Mouse (Mus musculus): ENCODE measurements around the gene Ccdc107. TPM values are rescaled to one million over a fixed set of nuclear protein-coding genes. Genes with fewer than 3 reads are reported as not detected.

The Ccdc107 gene
- total and polyA plus RNA-seq, 3 experiments = 30.5 to 63.1 (median 33.4) TPM

DNA sequence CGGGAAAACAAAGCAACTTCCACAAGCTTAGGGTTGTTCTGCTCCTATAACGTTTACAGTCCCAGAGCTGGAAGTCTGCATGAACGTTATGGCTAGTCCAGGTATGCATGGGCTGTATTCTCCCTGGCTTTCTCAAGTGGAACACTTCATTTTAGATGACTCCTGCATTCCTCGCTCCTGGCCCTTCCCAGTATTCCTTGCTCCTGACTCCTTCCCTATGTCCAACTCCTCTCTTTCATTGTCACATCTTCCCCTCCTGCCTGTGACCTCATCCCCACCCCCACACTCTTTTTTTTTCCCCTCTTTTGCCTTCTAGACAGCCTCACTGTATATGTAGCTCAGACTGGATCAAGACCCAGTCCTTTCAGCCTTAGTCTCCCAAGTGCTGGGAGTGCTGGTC, 21.1 kb downstream of the Ccdc107 start:
- H3K4me2 ChIP-seq (ENCODE audit: insufficient read depth, low read depth, poor library complexity, severe bottlenecking) = no peak overlapping the region
- DNase-seq (ENCODE audit: extremely low read depth) = no peak
- TF ChIP-seq POLR2AphosphoS2 (IDR thresholded peaks at IDR 0.05; ENCODE audit: low read depth, low read length) (no peak), TBP (conservative IDR thresholded peaks at IDR 0.05; ENCODE audit: low read depth, low read length) (no peak), TCF12 (IDR thresholded peaks at IDR 0.05; ENCODE audit: low read depth, low read length) (no peak), POLR2A (IDR thresholded peaks at IDR 0.05; ENCODE audit: low read depth, low read length) (no peak), PAX5 (IDR thresholded peaks at IDR 0.05; ENCODE audit: low read length) (no peak)
- no peak overlapping the region for H3K9ac ChIP-seq (ENCODE audit: insufficient read depth, low read depth)
- no peaks in the 10 kb centered on the region for H3K36me3 ChIP-seq (replicated peaks in 1 of 2; ENCODE audit: control insufficient read depth in 1 of 2, insufficient read depth in 1 of 2, low read length in 1 of 2)
- no peaks in the 10 kb centered on the region for H3K4me1 ChIP-seq (ENCODE audit: control insufficient read depth in 1 of 2, insufficient read depth in 2 of 2)
- H3K4me3 ChIP-seq (replicated peaks in 1 of 3; ENCODE audit: low read depth in 2 of 3, low read length in 2 of 3, poor library complexity in 1 of 3) = no peak overlapping the region
- H3K79me2 ChIP-seq (replicated peaks; ENCODE audit: control insufficient read depth, extremely low read depth, insufficient read depth, poor library complexity, severe bottlenecking) = no peaks in the 10 kb centered on the region
- dilution Hi-C loops (cut with MboI; ENCODE audit: extremely low pct_ligation_motif_present, extremely low pct_unique_long_range_greater_than_20kb, low sequenced_read_pairs) (no loop called here), in situ Hi-C loops (cut with MboI; ENCODE audit: low pct_ligation_motif_present, low pct_unique_long_range_greater_than_20kb, low sequenced_read_pairs) (no loop called here)
- H3K27ac ChIP-seq (ENCODE audit: insufficient read depth, low read depth) = no peak overlapping the region
- no peaks in the 10 kb centered on the region for H3K9me3 ChIP-seq (replicated peaks; ENCODE audit: low read length)
- H3K27me3 ChIP-seq (replicated peaks) = peaks cover 81% of the 10 kb centered on the region

DNA sequence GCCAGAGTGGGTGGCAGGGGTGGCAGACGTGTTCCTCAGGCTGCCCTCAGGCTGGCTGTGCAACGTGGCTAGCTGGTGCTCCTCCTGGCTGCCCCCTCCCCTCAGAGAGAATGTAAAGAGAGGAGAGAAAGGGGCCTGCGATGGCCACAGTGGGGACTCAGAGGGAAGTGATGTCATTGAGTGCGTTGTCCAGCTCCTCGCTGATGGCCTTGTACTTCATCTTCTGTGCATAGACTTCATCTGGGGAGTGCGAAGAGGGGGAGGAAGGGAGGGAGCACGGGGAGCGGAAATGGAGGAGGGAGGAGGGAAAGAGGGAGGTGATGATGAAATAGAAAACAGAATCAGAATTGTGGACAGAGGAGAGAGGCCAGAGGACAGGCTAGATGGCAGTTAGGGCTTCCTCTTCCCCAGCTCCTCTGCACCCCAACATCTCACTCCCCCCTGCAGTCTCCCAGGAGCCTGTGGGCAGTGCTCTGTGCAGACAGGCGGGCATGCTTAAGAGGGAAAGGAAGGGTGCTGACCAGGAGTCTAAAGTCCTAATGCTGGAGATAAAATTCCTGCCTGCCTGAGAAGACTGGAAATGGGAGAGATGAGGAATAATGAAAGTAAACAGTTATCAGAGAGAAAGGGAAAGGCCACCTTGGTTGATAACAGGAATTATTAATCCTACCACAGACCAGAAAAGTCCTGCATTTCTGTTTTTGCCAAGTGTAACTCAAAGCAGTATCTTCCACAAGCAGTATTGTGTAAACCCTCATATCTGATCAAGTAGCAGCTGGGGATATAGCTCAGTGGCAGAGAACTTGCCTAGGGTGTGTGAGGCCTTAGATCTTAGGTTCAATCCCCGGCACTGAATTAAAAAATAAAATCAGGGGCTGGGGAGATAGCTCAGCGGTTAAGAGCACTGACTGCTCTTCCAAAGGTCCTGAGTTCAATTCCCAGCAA, 23.3 kb downstream of the Ccdc107 start:
- no peak overlapping the region for H3K27ac ChIP-seq (ENCODE audit: insufficient read depth, low read depth)
- no peaks in the 10 kb centered on the region for H3K36me3 ChIP-seq (replicated peaks in 1 of 2; ENCODE audit: control insufficient read depth in 1 of 2, insufficient read depth in 1 of 2, low read length in 1 of 2)
- no peak for TF ChIP-seq USF1 (IDR thresholded peaks at IDR 0.05; ENCODE audit: low read depth, low read length)
- no peak for TF ChIP-seq ETS1 (conservative IDR thresholded peaks at IDR 0.05; ENCODE audit: low read depth, low read length)
- no peak for TF ChIP-seq BHLHE40 (IDR thresholded peaks at IDR 0.05; ENCODE audit: low read depth, low read length)
- no peak for TF ChIP-seq MAZ (IDR thresholded peaks at IDR 0.05; ENCODE audit: low read depth, low read length)
- TF ChIP-seq POLR2AphosphoS2 (IDR thresholded peaks at IDR 0.05; ENCODE audit: low read depth, low read length) = no peak
- no peak for TF ChIP-seq EP300 (IDR thresholded peaks at IDR 0.05; ENCODE audit: low read length)
- TF ChIP-seq HCFC1 (IDR thresholded peaks at IDR 0.05; ENCODE audit: low read depth, low read length) = no peak
- no peak for TF ChIP-seq NELFE (IDR thresholded peaks at IDR 0.05; ENCODE audit: low read depth, low read length)
- in situ Hi-C loops (cut with MboI; ENCODE audit: low pct_ligation_motif_present, low pct_unique_long_range_greater_than_20kb, low sequenced_read_pairs) (no loop called here), dilution Hi-C loops (cut with MboI; ENCODE audit: extremely low pct_ligation_motif_present, extremely low pct_unique_long_range_greater_than_20kb, low sequenced_read_pairs) (no loop called here)
- H3K27me3 ChIP-seq (replicated peaks) = peaks cover 69% of the 10 kb centered on the region
- H3K9me3 ChIP-seq (replicated peaks; ENCODE audit: low read length) = no peaks in the 10 kb centered on the region
- H3K79me2 ChIP-seq (replicated peaks; ENCODE audit: control insufficient read depth, extremely low read depth, insufficient read depth, poor library complexity, severe bottlenecking) = no peaks in the 10 kb centered on the region
- H3K4me1 ChIP-seq (ENCODE audit: control insufficient read depth in 1 of 2, insufficient read depth in 2 of 2) = peaks cover 0 to 9% of the 10 kb centered on the region in 2 experiments; a peak in 2 of 4 replicates
- no peak overlapping the region for H3K4me2 ChIP-seq (ENCODE audit: insufficient read depth, low read depth, poor library complexity, severe bottlenecking)
- H3K4me3 ChIP-seq (replicated peaks in 1 of 3; ENCODE audit: low read depth in 2 of 3, low read length in 2 of 3, poor library complexity in 1 of 3) = no peak overlapping the region
- no peak overlapping the region for H3K9ac ChIP-seq (ENCODE audit: insufficient read depth, low read depth)
- no peak for DNase-seq (ENCODE audit: extremely low read depth)

DNA sequence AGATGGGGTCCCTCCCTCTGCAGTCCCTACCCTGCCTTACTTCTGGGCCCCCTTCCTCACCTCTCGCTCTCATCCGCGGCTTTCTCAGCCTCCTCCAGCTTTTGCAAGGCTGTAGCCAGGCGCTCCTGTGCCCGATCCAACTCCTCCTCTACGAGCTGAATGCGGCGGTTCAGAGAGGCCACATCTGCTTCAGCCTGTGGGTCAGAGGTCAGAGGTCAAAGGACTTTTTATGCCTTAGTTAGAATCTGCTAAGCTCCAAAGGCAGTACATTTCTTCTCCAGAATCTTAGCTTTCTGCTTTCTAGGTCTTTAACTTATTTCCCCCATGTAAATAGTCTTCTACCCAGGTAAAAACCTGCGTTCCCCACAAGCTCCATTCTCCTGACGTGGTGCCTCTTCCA, 26.9 kb downstream of the Ccdc107 start:
- Histone ChIP-seq H3K4me1 (ENCODE audit: control insufficient read depth in 1 of 2, insufficient read depth in 2 of 2) (peaks cover 0 to 20% of the 10 kb centered on the region in 2 experiments; a peak in 2 of 4 replicates), H3K4me3 (replicated peaks in 1 of 3; ENCODE audit: low read depth in 2 of 3, low read length in 2 of 3, poor library complexity in 1 of 3) (no peak overlapping the region)

More for the DNA sequence above, 26.9 kb downstream of the Ccdc107 start:
- in situ Hi-C loops (cut with MboI; ENCODE audit: low pct_ligation_motif_present, low pct_unique_long_range_greater_than_20kb, low sequenced_read_pairs) = no loop called here
- no peak for TF ChIP-seq MAZ (IDR thresholded peaks at IDR 0.05; ENCODE audit: low read depth, low read length)
- TF ChIP-seq CTCF (conservative IDR thresholded peaks at IDR 0.05 in 1 of 2, IDR thresholded peaks at IDR 0.05 in 1 of 2; ENCODE audit: low read depth in 2 of 2, low read length in 2 of 2) = no peak
- no peak for TF ChIP-seq KAT2A (IDR thresholded peaks at IDR 0.05; ENCODE audit: insufficient replicate concordance, low read length)
- TF ChIP-seq TCF12 (IDR thresholded peaks at IDR 0.05; ENCODE audit: low read depth, low read length) = no peak
- TF ChIP-seq JUND (conservative IDR thresholded peaks at IDR 0.05; ENCODE audit: low read depth, low read length) = no peak
- TF ChIP-seq IRF4 (IDR thresholded peaks at IDR 0.05; ENCODE audit: low read depth, low read length) = no peak
- TF ChIP-seq ZC3H11A (IDR thresholded peaks at IDR 0.05; ENCODE audit: low read depth, low read length) = no peak
- TF ChIP-seq MAX (IDR thresholded peaks at IDR 0.05; ENCODE audit: low read length) = no peak
- no peak for TF ChIP-seq GABPA (IDR thresholded peaks at IDR 0.05; ENCODE audit: insufficient replicate concordance, low read depth, low read length)
- no peak for TF ChIP-seq MXI1 (IDR thresholded peaks at IDR 0.05; ENCODE audit: low read depth, low read length)
- no peak for TF ChIP-seq POLR2A (IDR thresholded peaks at IDR 0.05; ENCODE audit: low read depth, low read length)
- no peaks in the 10 kb centered on the region for H3K9me3 ChIP-seq (replicated peaks; ENCODE audit: low read length)
- no peak overlapping the region for H3K27ac ChIP-seq (ENCODE audit: insufficient read depth, low read depth)
- H3K4me2 ChIP-seq (ENCODE audit: insufficient read depth, low read depth, poor library complexity, severe bottlenecking) = no peak overlapping the region
- H3K9ac ChIP-seq (ENCODE audit: insufficient read depth, low read depth) = no peak overlapping the region
- DNase-seq (ENCODE audit: extremely low read depth) = no peak
- no peaks in the 10 kb centered on the region for H3K36me3 ChIP-seq (replicated peaks in 1 of 2; ENCODE audit: control insufficient read depth in 1 of 2, insufficient read depth in 1 of 2, low read length in 1 of 2)
- dilution Hi-C loops (cut with MboI; ENCODE audit: extremely low pct_ligation_motif_present, extremely low pct_unique_long_range_greater_than_20kb, low sequenced_read_pairs) = no loop called here
- H3K27me3 ChIP-seq (replicated peaks) = peaks cover 62% of the 10 kb centered on the region
- H3K79me2 ChIP-seq (replicated peaks; ENCODE audit: control insufficient read depth, extremely low read depth, insufficient read depth, poor library complexity, severe bottlenecking) = no peaks in the 10 kb centered on the region
